Comparison of ENCODE assay signal across 8 mouse cellular contexts in the genomic region with DNA sequence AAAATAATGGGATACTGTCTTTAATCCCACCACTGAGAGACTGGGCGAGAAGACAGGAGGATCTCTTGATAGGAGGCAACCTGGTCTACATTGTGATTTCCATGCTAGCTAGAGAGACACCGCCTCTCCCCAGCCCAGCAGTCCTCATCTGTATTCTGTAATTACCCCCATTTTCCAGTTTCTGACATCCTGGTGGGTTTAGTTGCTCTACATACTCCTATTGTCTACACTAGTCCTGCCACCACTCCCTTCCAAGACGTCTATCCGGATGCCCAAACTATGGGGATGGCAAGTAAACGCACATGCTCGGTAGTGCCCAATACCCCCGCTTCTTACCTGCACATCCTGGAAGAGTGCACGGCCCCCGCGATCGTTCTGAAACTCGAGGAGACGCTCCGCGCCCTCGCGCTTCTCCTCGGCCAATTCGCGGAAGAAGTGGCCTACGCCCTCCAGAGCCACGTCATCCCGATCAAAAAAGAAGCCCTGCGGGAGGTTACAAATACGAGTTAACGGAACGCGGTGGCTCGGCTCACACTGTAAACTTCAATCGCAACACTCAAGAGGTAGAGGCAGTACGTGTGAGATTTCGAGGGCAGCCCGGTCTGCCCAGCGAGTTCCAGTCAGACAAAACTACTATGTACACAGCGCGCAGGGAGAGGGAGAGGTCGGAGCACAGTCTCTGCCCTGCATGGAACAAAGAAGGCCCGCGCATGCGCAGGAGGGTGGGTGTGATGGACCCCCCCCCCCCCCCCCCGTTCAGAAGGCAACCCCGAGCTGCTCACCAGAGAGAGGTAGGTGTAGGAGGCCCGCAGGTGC. TPM values are rescaled to one million over a fixed set of nuclear protein-coding genes. Genes with fewer than 3 reads are reported as not detected.
DNase-seq lines count a peak whose midpoint lies in the region; ATAC-seq and TF ChIP-seq lines count a peak whose summit lies in the region.

No protein-coding gene starts in this region.

- WGBS in heart, embryonic 13.5 days = under 1% methylated on average over 43 of the region's 43 CpGs
- WGBS in kidney, postnatal 0 days = under 1% methylated on average over 41 of the region's 43 CpGs
- WGBS in liver, embryonic 15.5 days (ENCODE audit: insufficient replicate concordance) = 2% methylated on average over 43 of the region's 43 CpGs
- WGBS in stomach, embryonic 15.5 days = under 1% methylated on average over 42 of the region's 43 CpGs

- no peaks in the 10 kb centered on the region for H3K27me3 ChIP-seq in C2C12 (ENCODE audit: control insufficient read depth, insufficient read depth, insufficient read length)
- H3K27me3 ChIP-seq in heart, embryonic 13.5 days (replicated peaks) = no peaks in the 10 kb centered on the region
- H3K27me3 ChIP-seq in kidney, postnatal 0 days (ENCODE audit: insufficient read depth, low read length) = no peaks in the 10 kb centered on the region
- H3K27me3 ChIP-seq in liver, embryonic 15.5 days = no peaks in the 10 kb centered on the region
- no peaks in the 10 kb centered on the region for H3K27me3 ChIP-seq in stomach, embryonic 15.5 days (replicated peaks)

- H3K27ac ChIP-seq in bone marrow macrophage, adult 2 months (ENCODE audit: insufficient read depth, low read depth, low read length) = peak overlapping the region; percentile 100
- H3K27ac ChIP-seq in embryonic fibroblast, embryonic 13.5 days (ENCODE audit: insufficient read depth, low read length) = peak overlapping the region; percentile 73
- H3K27ac ChIP-seq in heart, embryonic 13.5 days (replicated peaks) = peak overlapping the region; percentile 96
- peak overlapping the region; percentile 88 for H3K27ac ChIP-seq in kidney, postnatal 0 days
- H3K27ac ChIP-seq in liver, embryonic 15.5 days (replicated peaks) = peak overlapping the region; percentile 97
- peak overlapping the region; percentile 94 for H3K27ac ChIP-seq in stomach, embryonic 15.5 days

- H3K9ac ChIP-seq in heart, embryonic 13.5 days = peak overlapping the region; percentile 97
- peak overlapping the region; percentile 80 for H3K9ac ChIP-seq in kidney, postnatal 0 days (ENCODE audit: low read depth, low read length)
- H3K9ac ChIP-seq in liver, embryonic 15.5 days = peak overlapping the region; percentile 80
- peak overlapping the region; percentile 55 for H3K9ac ChIP-seq in stomach, embryonic 15.5 days

- H3K4me1 ChIP-seq in bone marrow macrophage, adult 2 months (ENCODE audit: control insufficient read depth, insufficient read depth, low read length) = peaks cover 25% of the 10 kb centered on the region
- H3K4me1 ChIP-seq in embryonic fibroblast, embryonic 13.5 days (ENCODE audit: control insufficient read depth, insufficient read depth, low read length) = peaks cover 9% of the 10 kb centered on the region
- peaks cover 47% of the 10 kb centered on the region for H3K4me1 ChIP-seq in heart, embryonic 13.5 days
- peaks cover 22% of the 10 kb centered on the region for H3K4me1 ChIP-seq in kidney, postnatal 0 days (replicated peaks; ENCODE audit: insufficient read depth, low read length)
- H3K4me1 ChIP-seq in liver, embryonic 15.5 days (replicated peaks) = peaks cover 62% of the 10 kb centered on the region
- H3K4me1 ChIP-seq in stomach, embryonic 15.5 days = peaks cover 39% of the 10 kb centered on the region

- peaks cover 48% of the 10 kb centered on the region for H3K79me2 ChIP-seq in C2C12 (ENCODE audit: control insufficient read depth, insufficient read depth)

- peaks cover 36% of the 10 kb centered on the region for H3K79me3 ChIP-seq in C2C12 (ENCODE audit: low read depth)

- H3K4me3 ChIP-seq in C2C12 (ENCODE audit: insufficient read depth, poor library complexity, severe bottlenecking) = peak overlapping the region; percentile 93
- H3K4me3 ChIP-seq in bone marrow macrophage, adult 2 months (ENCODE audit: insufficient read depth, low read length) = peak overlapping the region; percentile 94
- peak overlapping the region; percentile 67 for H3K4me3 ChIP-seq in embryonic fibroblast, embryonic 13.5 days (ENCODE audit: insufficient read depth, low read length)
- H3K4me3 ChIP-seq in heart, embryonic 13.5 days = peak overlapping the region; percentile 93
- peak overlapping the region; percentile 83 for H3K4me3 ChIP-seq in kidney, postnatal 0 days (replicated peaks; ENCODE audit: low read depth, low read length)
- peak overlapping the region; percentile 76 for H3K4me3 ChIP-seq in liver, embryonic 15.5 days (replicated peaks)
- peak overlapping the region; percentile 74 for H3K4me3 ChIP-seq in stomach, embryonic 15.5 days (replicated peaks)

- no peak for TF ChIP-seq CTCF in C2C12 (IDR thresholded peaks at IDR 0.05; ENCODE audit: control insufficient read depth, insufficient read depth, insufficient read length)
- no peak for TF ChIP-seq CTCF in bone marrow macrophage, adult 2 months (IDR thresholded peaks at IDR 0.05; ENCODE audit: low read depth, low read length)
- no peak for TF ChIP-seq CTCF in embryonic fibroblast, embryonic 13.5 days (IDR thresholded peaks at IDR 0.05; ENCODE audit: borderline replicate concordance, insufficient read depth, low read length)
- TF ChIP-seq CTCF in kidney, postnatal 0 days (IDR thresholded peaks at IDR 0.05; ENCODE audit: low read depth) = no peak

- H3K4me2 ChIP-seq in heart, embryonic 13.5 days = peak overlapping the region; percentile 94
- H3K4me2 ChIP-seq in kidney, postnatal 0 days (ENCODE audit: low read length) = peak overlapping the region; percentile 85
- H3K4me2 ChIP-seq in liver, embryonic 15.5 days = peak overlapping the region; percentile 87
- H3K4me2 ChIP-seq in stomach, embryonic 15.5 days = peak overlapping the region; percentile 78

- peak; percentile 21; the same call in 1 of the 2 replicates for ATAC-seq in heart, embryonic 13.5 days (ENCODE audit: extremely low read depth, insufficient number of reproducible peaks, low FRiP score, low TSS enrichment)
- peak; percentile 22 for ATAC-seq in kidney, postnatal 0 days (replicated peaks; ENCODE audit: low FRiP score, low read depth)
- peak; percentile 34 for ATAC-seq in liver, embryonic 15.5 days (ENCODE audit: insufficient read depth)
- peak; percentile 54 for ATAC-seq in stomach, embryonic 15.5 days (ENCODE audit: insufficient read depth, low FRiP score, low read depth)

- no peak for TF ChIP-seq POLR2A in bone marrow macrophage, adult 2 months (IDR thresholded peaks at IDR 0.05; ENCODE audit: borderline replicate concordance, low read depth, low read length)
- TF ChIP-seq POLR2A in embryonic fibroblast, embryonic 13.5 days (IDR thresholded peaks at IDR 0.05; ENCODE audit: low read depth, low read length) = peak; percentile 68

- peak overlapping the region; percentile 87 for H3ac ChIP-seq in C2C12 (ENCODE audit: control insufficient read depth, insufficient read length, low read depth)

- peaks cover 56% of the 10 kb centered on the region for H3K36me3 ChIP-seq in C2C12 (ENCODE audit: control insufficient read depth, insufficient read depth)
- H3K36me3 ChIP-seq in heart, embryonic 13.5 days = peaks cover 71% of the 10 kb centered on the region
- peaks cover 16% of the 10 kb centered on the region; the same call in 1 of the 2 replicates for H3K36me3 ChIP-seq in kidney, postnatal 0 days (ENCODE audit: insufficient read depth, low read length)
- H3K36me3 ChIP-seq in liver, embryonic 15.5 days (replicated peaks) = peaks cover 66% of the 10 kb centered on the region
- peaks cover 24% of the 10 kb centered on the region for H3K36me3 ChIP-seq in stomach, embryonic 15.5 days

- DNase-seq in kidney, postnatal 0 days (ENCODE audit: low spot score) = peak; percentile 90
- peak; percentile 89 for DNase-seq in neural tube, embryonic 10.5 days (ENCODE audit: extremely low spot score, low spot score)

- H3K9me3 ChIP-seq in heart, embryonic 13.5 days = no peaks in the 10 kb centered on the region
- no peaks in the 10 kb centered on the region for H3K9me3 ChIP-seq in kidney, postnatal 0 days (replicated peaks; ENCODE audit: low read length)
- no peaks in the 10 kb centered on the region for H3K9me3 ChIP-seq in liver, embryonic 15.5 days (replicated peaks)
- H3K9me3 ChIP-seq in stomach, embryonic 15.5 days = no peaks in the 10 kb centered on the region

RNA-seq across cellular contexts. Expression of a gene that starts 0.7 kb away (rescaled TPM):
- polyA plus RNA-seq in C2C12 (2012; fragmentation: generic; extraction: Trizol) = 14,288 TPM
- 18,510 and 20,120 TPM in 2 replicates for polyA plus RNA-seq in bone marrow macrophage, adult 2 months (2012; ENCODE audit: insufficient read depth, insufficient read length, missing spikeins)
- polyA plus RNA-seq in embryonic fibroblast, embryonic 13.5 days (2011; ENCODE audit: insufficient read length, low read depth, missing spikeins) = 3,506 and 4,699 TPM in 2 replicates
- 5,089 and 5,516 TPM in 2 replicates for polyA plus RNA-seq in heart, embryonic 13.5 days (2015; fragmentation: Nextera tagmentation; extraction: Ambion mirVana)
- polyA plus RNA-seq in kidney, postnatal 0 days (2015; fragmentation: Nextera tagmentation; extraction: Ambion mirVana) = 6,674 and 7,026 TPM in 2 replicates
- 6,104 and 6,562 TPM in 2 replicates for polyA plus RNA-seq in liver, embryonic 15.5 days (2015; fragmentation: Nextera tagmentation; extraction: Ambion mirVana)
- 4,747 and 4,817 TPM in 2 replicates for polyA plus RNA-seq in stomach, embryonic 15.5 days (2015; fragmentation: Nextera tagmentation; extraction: Ambion mirVana)

RNA-seq across cellular contexts. Expression of a gene that starts 7.7 kb away (rescaled TPM):
- 642 TPM for polyA plus RNA-seq in C2C12 (2012; fragmentation: generic; extraction: Trizol)
- 196 and 209 TPM in 2 replicates for polyA plus RNA-seq in bone marrow macrophage, adult 2 months (2012; ENCODE audit: insufficient read depth, insufficient read length, missing spikeins)
- 218 and 278 TPM in 2 replicates for polyA plus RNA-seq in embryonic fibroblast, embryonic 13.5 days (2011; ENCODE audit: insufficient read length, low read depth, missing spikeins)
- 124 and 139 TPM in 2 replicates for polyA plus RNA-seq in heart, embryonic 13.5 days (2015; fragmentation: Nextera tagmentation; extraction: Ambion mirVana)
- 183 and 194 TPM in 2 replicates for polyA plus RNA-seq in kidney, postnatal 0 days (2015; fragmentation: Nextera tagmentation; extraction: Ambion mirVana)
- 70.3 and 71.4 TPM in 2 replicates for polyA plus RNA-seq in liver, embryonic 15.5 days (2015; fragmentation: Nextera tagmentation; extraction: Ambion mirVana)
- polyA plus RNA-seq in stomach, embryonic 15.5 days (2015; fragmentation: Nextera tagmentation; extraction: Ambion mirVana) = 157 and 168 TPM in 2 replicates

RNA-seq across cellular contexts. Expression of a gene that starts 21.1 kb away (rescaled TPM):
- 179 TPM for polyA plus RNA-seq in C2C12 (2012; fragmentation: generic; extraction: Trizol)
- polyA plus RNA-seq in bone marrow macrophage, adult 2 months (2012; ENCODE audit: insufficient read depth, insufficient read length, missing spikeins) = 26.0 and 43.8 TPM in 2 replicates
- 67.9 and 74.6 TPM in 2 replicates for polyA plus RNA-seq in embryonic fibroblast, embryonic 13.5 days (2011; ENCODE audit: insufficient read length, low read depth, missing spikeins)
- polyA plus RNA-seq in heart, embryonic 13.5 days (2015; fragmentation: Nextera tagmentation; extraction: Ambion mirVana) = 80.6 and 85.6 TPM in 2 replicates
- polyA plus RNA-seq in kidney, postnatal 0 days (2015; fragmentation: Nextera tagmentation; extraction: Ambion mirVana) = 94.6 and 98.9 TPM in 2 replicates
- 67.1 and 74.2 TPM in 2 replicates for polyA plus RNA-seq in liver, embryonic 15.5 days (2015; fragmentation: Nextera tagmentation; extraction: Ambion mirVana)
- 127 and 139 TPM in 2 replicates for polyA plus RNA-seq in stomach, embryonic 15.5 days (2015; fragmentation: Nextera tagmentation; extraction: Ambion mirVana)

RNA-seq across cellular contexts. Expression of a gene that starts 22.7 kb away (rescaled TPM):
- not detected for polyA plus RNA-seq in C2C12 (2012; fragmentation: generic; extraction: Trizol)
- polyA plus RNA-seq in bone marrow macrophage, adult 2 months (2012; ENCODE audit: insufficient read depth, insufficient read length, missing spikeins) = not detected in 2 replicates
- polyA plus RNA-seq in embryonic fibroblast, embryonic 13.5 days (2011; ENCODE audit: insufficient read length, low read depth, missing spikeins) = not detected in 2 replicates
- 0.74 and 1.0 TPM in 2 replicates for polyA plus RNA-seq in heart, embryonic 13.5 days (2015; fragmentation: Nextera tagmentation; extraction: Ambion mirVana)
- polyA plus RNA-seq in kidney, postnatal 0 days (2015; fragmentation: Nextera tagmentation; extraction: Ambion mirVana) = 0.93 and 1.1 TPM in 2 replicates
- polyA plus RNA-seq in liver, embryonic 15.5 days (2015; fragmentation: Nextera tagmentation; extraction: Ambion mirVana) = 0.58 and 0.62 TPM in 2 replicates
- polyA plus RNA-seq in stomach, embryonic 15.5 days (2015; fragmentation: Nextera tagmentation; extraction: Ambion mirVana) = 1.4 and 1.8 TPM in 2 replicates

RNA-seq across cellular contexts. Expression of a gene that starts 24.3 kb away (rescaled TPM):
- polyA plus RNA-seq in C2C12 (2012; fragmentation: generic; extraction: Trizol) = 25.2 TPM
- 12.8 and 14.3 TPM in 2 replicates for polyA plus RNA-seq in bone marrow macrophage, adult 2 months (2012; ENCODE audit: insufficient read depth, insufficient read length, missing spikeins)
- polyA plus RNA-seq in embryonic fibroblast, embryonic 13.5 days (2011; ENCODE audit: insufficient read length, low read depth, missing spikeins) = 47.6 and 58.2 TPM in 2 replicates
- 91.8 and 95.3 TPM in 2 replicates for polyA plus RNA-seq in heart, embryonic 13.5 days (2015; fragmentation: Nextera tagmentation; extraction: Ambion mirVana)
- 26.0 and 26.9 TPM in 2 replicates for polyA plus RNA-seq in kidney, postnatal 0 days (2015; fragmentation: Nextera tagmentation; extraction: Ambion mirVana)
- 6.8 and 7.7 TPM in 2 replicates for polyA plus RNA-seq in liver, embryonic 15.5 days (2015; fragmentation: Nextera tagmentation; extraction: Ambion mirVana)
- polyA plus RNA-seq in stomach, embryonic 15.5 days (2015; fragmentation: Nextera tagmentation; extraction: Ambion mirVana) = 34.3 and 37.7 TPM in 2 replicates

Comparison
In these comparisons a context has a peak if more than half of its experiments do, and no peak if none do; other contexts are left out.
1. Peak in every context shown above with its lines: DNase-seq, ATAC-seq, H3K4me3 ChIP-seq and H3K27ac ChIP-seq.